Mouse (Mus musculus) gastrocnemius, postnatal 25 days (tissue): ENCODE measurements around the gene Vmn1r114. TPM values are rescaled to one million over a fixed set of nuclear protein-coding genes. Genes with fewer than 3 reads are reported as not detected.
"Not testable (repeated sequence)": the region's sequence is repeated elsewhere in the genome, so short reads cannot be mapped to it uniquely, and the experiment has no call there.

Source experiments
- DNase-seq: peaks from one replicate; pipeline ENCODE4 v3.0.0; 2022
- long read RNA-seq, 2 experiments: library from polyadenylated mRNA; stranded (forward); transcript quantifications; one replicate each; pipeline ENCODE4 v2.0.0; 2021
- total RNA-seq, 2 experiments: library from RNA; stranded (reverse); gene quantifications; 1 replicate in 1 of 2; 2 replicates in 1 of 2; pipeline ENCODE4 v1.2.3; 2021

The Vmn1r114 gene
- not detected for total RNA-seq
- long read RNA-seq, experiment 1 = 0 reads
- long read RNA-seq, experiment 2 = 0 reads

- not testable (repeated sequence) for DNase-seq
Observed at GRCm38 (mm10) chr7:20812086-20812485, at the start of gene Vmn1r114. TSS of gene Vmn1r114 (minus strand) at chr7:20812186.

DNA sequence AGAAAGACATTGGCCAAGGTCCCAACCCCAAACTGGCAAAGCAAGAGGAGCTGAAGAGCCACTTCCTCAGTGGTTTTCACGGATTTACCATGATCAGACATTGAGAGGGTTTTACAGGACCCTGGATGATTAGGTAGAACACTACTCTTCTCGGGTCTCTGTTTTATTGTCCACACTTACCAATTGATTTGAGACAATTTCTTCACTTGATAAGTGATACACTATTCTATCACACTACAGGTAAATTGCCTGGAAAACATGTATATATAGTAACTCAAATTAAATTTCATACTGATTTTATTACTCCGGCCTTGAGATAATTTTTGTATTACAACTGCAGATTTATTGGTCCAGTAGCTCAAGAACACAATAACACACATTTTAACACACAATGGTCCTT, 32.9 kb upstream of the Vmn1r114 start, which contains the start of gene Vmn1r115:
Gene Vmn1r115 (minus strand): TSS at position 101 of the 400 bp plus-strand sequence.
- DNase-seq = not testable (repeated sequence)

DNA sequence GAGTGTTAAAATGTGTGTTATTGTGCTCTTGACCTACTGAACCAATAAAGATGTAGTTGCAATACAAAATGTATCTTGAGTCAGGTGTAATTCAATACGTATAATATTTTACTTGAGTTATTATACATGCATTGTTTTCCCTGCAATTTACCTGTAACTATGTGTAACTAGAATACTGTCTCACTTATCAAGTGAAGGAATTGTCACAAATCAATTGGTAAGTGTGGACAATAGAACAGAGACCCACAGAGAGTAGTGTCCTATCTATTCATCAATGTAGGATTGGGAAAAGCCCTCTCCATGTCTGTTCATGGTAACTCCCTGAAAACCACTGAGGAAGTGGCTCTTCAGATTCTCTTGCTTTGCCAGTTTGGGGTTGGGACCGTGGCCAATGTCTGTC, 25.0 kb downstream of the Vmn1r114 start, which contains the start of gene Vmn1r113:
Gene Vmn1r113 (plus strand): TSS at position 301 of the 400 bp plus-strand sequence.
- DNase-seq = not testable (repeated sequence)

- DNase-seq = not testable (repeated sequence)
Observed at GRCm38 (mm10) chr7:20770885-20771284, 41.1 kb downstream of the Vmn1r114 start, which contains the start of gene Vmn1r112. TSS of gene Vmn1r112 (plus strand) at chr7:20771185.

Other genes starting within 250 kb of the Vmn1r114 start
- gene Gm4141, start 235.9 kb downstream of the Vmn1r114 start, total RNA-seq = not detected
- not detected for gene Gm4513, start 213.2 kb downstream of the Vmn1r114 start, total RNA-seq
- gene Vmn1r107, start 143.3 kb downstream of the Vmn1r114 start, total RNA-seq = not detected
- not detected for gene Vmn1r111, start 109.0 kb downstream of the Vmn1r114 start, total RNA-seq
- gene Gm10668, start 81.6 kb downstream of the Vmn1r114 start, total RNA-seq = not detected
- gene Vmn1r112, start 41.0 kb downstream of the Vmn1r114 start, total RNA-seq = not detected
- not detected for gene Vmn1r113, start 24.9 kb downstream of the Vmn1r114 start, total RNA-seq
- gene Vmn1r115, start 32.8 kb upstream of the Vmn1r114 start, total RNA-seq = not detected
- not detected for gene Vmn1r116, start 60.1 kb upstream of the Vmn1r114 start, total RNA-seq
- gene Vmn1r117, start 71.9 kb upstream of the Vmn1r114 start, total RNA-seq = not detected
- gene Vmn1r118, start 100.2 kb upstream of the Vmn1r114 start, total RNA-seq = not detected
- not detected for gene Vmn1r119, start 200.3 kb upstream of the Vmn1r114 start, total RNA-seq
- gene Vmn1r120, start 241.6 kb upstream of the Vmn1r114 start, total RNA-seq = not detected